Comparison of ENCODE assay signal across 2 mouse cellular contexts in the genomic region with DNA sequence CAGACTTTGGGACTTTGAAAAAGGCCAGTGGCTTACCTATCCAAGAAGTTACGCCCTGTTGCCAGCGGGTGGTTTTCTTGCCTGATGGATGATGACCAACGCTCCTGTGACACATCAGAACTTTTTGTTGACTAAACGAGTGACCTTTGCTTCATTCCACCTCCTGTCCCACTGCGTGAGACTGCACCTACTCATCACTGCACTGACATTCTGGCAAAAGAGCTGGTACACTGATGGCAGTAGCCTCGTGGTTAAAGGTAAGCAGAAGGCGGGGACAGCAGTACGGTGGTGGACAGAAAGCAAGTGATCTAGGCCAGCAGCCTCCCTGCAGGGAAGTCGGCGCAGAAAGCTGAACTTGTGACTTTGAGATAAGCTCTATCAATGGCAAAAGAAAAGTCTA. TPM values are rescaled to one million over a fixed set of nuclear protein-coding genes. Genes with fewer than 3 reads are reported as not detected.
"Had no signal": no experiment of that assay in that cellular context is flagged by ENCODE, and none has a peak within 500 bp of the region (broad histone marks: within the 10 kb centered on the region; RNA-seq: fewer than 3 reads in every experiment).

No protein-coding gene starts in this region.

RNA-seq across cellular contexts. Expression of gene Isg15, which starts 49.7 kb away (rescaled TPM):
- polyA plus RNA-seq: lung, embryonic 14.5 days; neural tube, embryonic 11.5 days had no signal
